Mouse (Mus musculus) yolk sac, embryonic 10.5 days (tissue): ENCODE results near the gene Btf3.

Experiments used
- DNase-seq: peaks from one replicate; pipeline ENCODE4 v3.0.0-alpha.2; 2017; ENCODE audit warnings: low spot score

Gene Btf3

DNA sequence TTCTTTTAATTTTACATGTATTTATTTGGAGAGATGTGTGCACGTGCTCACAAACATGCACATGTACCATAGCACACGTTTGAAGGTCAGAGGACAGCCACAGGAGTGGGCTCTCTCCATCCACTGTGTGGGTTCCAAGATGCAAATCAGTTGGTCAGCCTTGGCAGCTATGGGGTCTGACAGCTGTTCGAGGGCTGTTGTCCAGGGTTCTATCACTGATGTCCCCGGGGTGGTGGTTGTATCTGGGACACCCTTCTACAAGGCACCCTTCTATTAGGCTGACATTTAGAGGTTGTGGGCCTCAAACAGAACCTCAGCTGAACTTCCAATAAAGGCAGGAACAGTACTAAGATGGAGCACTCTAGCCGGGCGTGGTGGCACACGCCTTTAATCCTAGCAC lies 40.6 kb downstream of the Btf3 start:
- DNase-seq, result no peak

DNA sequence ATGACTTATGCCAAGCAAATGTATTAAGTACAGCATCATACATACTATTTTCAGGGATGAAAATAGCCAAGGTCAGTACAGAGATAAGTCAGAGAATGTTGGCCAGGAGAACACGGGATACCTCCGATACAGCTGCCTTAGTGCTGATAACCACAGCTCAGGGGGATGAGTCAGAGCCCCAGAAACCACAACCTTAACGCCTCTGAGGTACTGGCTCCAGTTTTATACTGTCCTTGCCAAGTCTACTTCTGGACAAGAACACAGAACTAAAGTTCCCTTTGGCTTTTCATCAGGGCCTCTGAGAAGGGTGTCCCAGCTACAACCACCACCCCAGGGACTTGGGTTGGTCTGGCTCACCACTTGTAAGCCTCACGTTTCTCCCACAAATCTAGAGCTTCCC lies 41.2 kb downstream of the Btf3 start:
- no peak for DNase-seq

DNA sequence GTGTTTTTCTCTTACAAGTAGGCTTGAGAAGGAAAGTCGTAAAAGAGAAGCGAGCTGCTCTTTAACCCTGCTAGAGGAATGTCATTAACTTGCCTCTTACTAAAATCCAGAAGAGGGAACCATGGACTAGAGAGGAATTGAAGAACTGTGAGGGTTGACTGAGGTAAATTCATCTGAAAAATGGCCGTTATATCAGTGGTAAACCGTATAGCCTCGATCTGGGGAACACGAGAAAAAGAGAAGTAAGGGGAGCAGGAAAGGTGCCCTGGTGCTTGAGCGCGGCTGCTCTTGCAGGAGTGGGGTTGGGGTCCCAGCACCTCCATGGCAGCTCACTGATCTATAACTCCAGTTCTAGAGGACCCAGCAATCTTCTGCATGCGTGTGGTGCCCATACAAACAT lies 42.8 kb downstream of the Btf3 start:
- DNase-seq, result no peak

DNA sequence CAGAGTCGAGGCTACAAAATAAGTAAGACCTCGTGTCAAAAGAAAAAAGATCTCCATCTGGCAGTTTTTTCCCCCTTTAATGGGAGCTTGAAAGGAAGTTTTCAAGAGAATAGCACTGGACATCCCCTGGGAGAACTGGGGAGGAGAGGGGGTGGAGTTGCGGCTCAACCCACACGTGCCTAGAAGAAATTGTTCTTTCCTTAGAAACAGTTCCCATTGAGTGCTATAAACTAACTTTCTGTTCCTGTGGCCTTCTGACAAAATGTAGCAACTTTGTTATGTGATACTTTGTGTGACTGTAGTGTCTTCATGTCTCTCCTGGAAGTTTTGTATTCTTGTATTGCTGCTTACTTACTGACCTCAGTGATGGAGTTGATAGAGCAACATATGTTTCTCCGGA lies 52.7 kb downstream of the Btf3 start:
- DNase-seq, result no peak

DNA sequence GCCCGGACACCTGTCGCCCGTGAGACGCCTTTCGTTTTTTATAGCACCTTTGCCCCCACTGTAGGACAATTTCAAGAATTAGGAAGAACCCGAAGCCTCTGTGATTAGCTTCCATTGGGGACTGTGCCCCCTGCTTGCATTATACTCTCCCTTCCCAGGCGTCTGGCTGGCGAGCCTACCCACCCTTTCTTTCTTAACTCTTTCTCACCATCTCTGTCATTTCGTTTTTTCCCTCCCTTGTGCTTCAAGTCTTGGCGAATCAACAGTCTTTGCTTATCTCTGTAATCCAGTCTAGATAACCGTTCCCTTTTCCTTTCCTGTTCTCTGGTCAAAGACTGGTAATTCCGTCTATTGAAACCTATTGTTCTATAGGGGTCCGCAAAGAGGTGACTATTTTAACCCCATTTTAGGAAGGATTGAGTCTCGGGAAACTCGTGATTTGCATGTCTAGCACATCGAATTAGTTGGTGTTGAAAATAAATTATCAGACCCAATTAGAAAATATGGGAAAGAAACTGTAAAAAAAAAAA lies 53.3 kb downstream of the Btf3 start:
- no peak for DNase-seq

DNA sequence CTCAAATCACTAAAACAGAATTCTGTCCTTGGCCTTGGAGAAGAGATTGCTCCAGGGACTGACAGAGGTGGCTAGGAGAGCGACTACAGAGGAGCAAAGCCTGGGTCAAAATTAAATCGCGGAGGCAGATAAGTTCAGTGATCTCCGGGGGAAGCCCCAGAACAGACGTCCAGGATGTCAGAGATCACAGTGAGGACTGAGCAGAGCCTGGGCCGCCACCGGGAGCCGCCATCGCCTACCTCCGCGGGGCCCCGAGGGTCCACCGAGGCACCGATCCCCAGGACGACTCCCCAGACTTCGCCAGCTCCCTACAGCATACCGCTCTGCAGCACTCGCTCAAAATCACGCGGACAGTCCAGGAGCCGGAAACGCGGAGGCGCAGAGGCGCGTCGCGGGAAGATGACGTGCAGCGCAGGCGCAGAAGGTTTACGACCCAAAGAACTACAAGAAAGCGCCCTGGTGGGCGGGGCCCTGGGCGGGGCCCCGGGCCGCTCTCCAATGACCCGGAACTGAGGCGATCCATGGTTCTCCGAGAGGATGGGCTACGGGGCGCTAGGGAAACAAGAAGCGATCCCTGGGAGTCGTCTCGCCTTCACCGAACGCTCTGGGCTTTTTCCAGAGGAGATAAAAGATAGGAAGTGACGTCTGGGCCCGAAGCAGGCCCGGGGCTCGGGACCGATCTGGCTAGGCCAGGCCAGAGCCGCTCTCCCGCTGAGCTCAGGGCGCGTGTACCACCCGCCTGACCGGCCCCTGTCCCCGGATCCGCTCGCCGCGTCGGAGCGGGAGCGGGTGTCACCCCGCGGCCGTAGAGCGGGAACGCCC lies 54.0 kb downstream of the Btf3 start, which contains the start of the genes Utp15 and Ankra2:
Gene Utp15, minus strand, starts transcription at position 406 of the 822 bp plus-strand sequence.
Gene Ankra2, plus strand, starts transcription at position 439 of the 822 bp plus-strand sequence.
- peak; percentile 98 for DNase-seq
